In the genomic region with DNA sequence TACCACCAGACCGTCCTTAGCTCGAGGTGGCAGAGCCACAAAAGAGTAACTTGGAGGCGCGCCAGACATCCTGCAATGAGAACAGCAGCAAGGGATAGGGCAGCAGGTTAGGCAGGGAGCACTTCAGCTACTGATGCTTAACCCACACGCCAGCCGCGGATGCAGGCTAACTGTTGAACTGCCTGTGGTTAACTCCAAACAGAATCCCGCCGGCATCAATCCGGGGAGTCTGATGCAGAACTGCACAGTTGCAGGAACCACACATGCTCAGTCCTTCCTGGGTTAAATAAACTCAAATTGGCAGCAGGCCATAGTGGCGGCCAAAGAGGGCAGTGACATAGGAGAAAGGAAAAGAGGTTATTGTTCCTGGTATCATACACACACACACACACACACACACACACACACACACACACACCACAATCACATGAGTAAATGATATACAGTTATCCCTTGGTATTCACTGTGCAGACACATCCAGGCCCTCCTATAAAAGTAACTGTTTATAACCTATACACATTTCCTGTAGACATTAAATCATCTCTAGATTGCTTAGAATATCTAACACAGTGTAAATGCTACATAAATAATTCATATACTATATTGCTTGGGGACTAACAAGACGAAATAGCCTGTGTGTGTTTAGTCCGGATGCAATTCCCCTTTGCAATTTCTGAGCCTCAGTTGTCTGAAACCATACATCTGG, we compare ENCODE assay signal across 12 mouse cellular contexts. TPM values are rescaled to one million over a fixed set of nuclear protein-coding genes. Genes with fewer than 3 reads are reported as not detected.
A peak's percentile ranks its signal among the peaks of the same experiment; 100 is the strongest.
DNase-seq lines count a peak whose midpoint lies in the region; ATAC-seq and TF ChIP-seq lines count a peak whose summit lies in the region.
"Had no signal": no experiment of that assay in that cellular context is flagged by ENCODE, and none has a peak within 500 bp of the region (broad histone marks: within the 10 kb centered on the region; RNA-seq: fewer than 3 reads in every experiment).

No protein-coding gene starts in this region.

- no peak for TF ChIP-seq CTCF in thymus, adult 2 months (IDR thresholded peaks at IDR 0.05; ENCODE audit: borderline replicate concordance, control insufficient read depth, extremely low read depth, insufficient read depth, low read length, poor library complexity)

- no peak overlapping the region for H3K9ac ChIP-seq in intestine, embryonic 14.5 days (ENCODE audit: low read length)
- no peak overlapping the region for H3K9ac ChIP-seq in intestine, embryonic 16.5 days (ENCODE audit: low read depth, low read length)

- H3K4me3 ChIP-seq in intestine, embryonic 14.5 days (ENCODE audit: low read depth, low read length) = no peak overlapping the region
- H3K4me3 ChIP-seq in intestine, embryonic 16.5 days (ENCODE audit: low read length) = no peak overlapping the region
- no peak overlapping the region for H3K4me3 ChIP-seq in thymus, adult 2 months (ENCODE audit: control insufficient read depth, insufficient read depth, low read length)
- H3K4me3 ChIP-seq: myocyte had no signal

- 54% methylated on average over 13 of the region's 13 CpGs for WGBS in intestine, embryonic 14.5 days
- WGBS in intestine, embryonic 16.5 days = 54% methylated on average over 13 of the region's 13 CpGs
- 76% methylated on average over 13 of the region's 13 CpGs for WGBS in thymus, adult 2 months

- DNase-seq in intestine, embryonic 14.5 days (ENCODE audit: low spot score) = peak; percentile 62
- peak; percentile 16 for DNase-seq in MN1 (ENCODE audit: low spot score)
- DNase-seq in cerebellum, adult 11 months = peak; percentile 71
- peak; percentile 61 for DNase-seq in kidney, postnatal 10 days
- no peak for DNase-seq in natural killer cell, adult 2 months (ENCODE audit: low spot score in 2 of 2)
- DNase-seq in thymus, adult 2 months = no peak
- DNase-seq: embryo, embryonic 11 days; gastrocnemius, postnatal 36 days; layer of hippocampus, postnatal 36 days had no signal

- no peak for ATAC-seq in intestine, embryonic 14.5 days (replicated peaks; ENCODE audit: low FRiP score, low TSS enrichment, low read depth)
- ATAC-seq in intestine, embryonic 16.5 days = no peak
- no peak for ATAC-seq in frontal cortex, adult (ENCODE audit: low TSS enrichment)

- TF ChIP-seq POLR2A in thymus, adult 2 months (IDR thresholded peaks at IDR 0.05; ENCODE audit: control insufficient read depth, extremely low read depth, insufficient read depth, low read length, poor library complexity) = no peak

- no peaks in the 10 kb centered on the region for H3K27me3 ChIP-seq in intestine, embryonic 14.5 days (replicated peaks; ENCODE audit: control insufficient read depth, insufficient read depth, low read length)
- H3K27me3 ChIP-seq in intestine, embryonic 16.5 days (replicated peaks; ENCODE audit: control insufficient read depth, insufficient read depth, low read length) = no peaks in the 10 kb centered on the region
- H3K27me3 ChIP-seq in thymus, adult 2 months (ENCODE audit: control insufficient read depth, insufficient read depth, low read length) = no peaks in the 10 kb centered on the region

- H3K9me3 ChIP-seq in intestine, embryonic 14.5 days (ENCODE audit: control insufficient read depth, low read length) = no peaks in the 10 kb centered on the region
- H3K9me3 ChIP-seq in intestine, embryonic 16.5 days (ENCODE audit: control insufficient read depth, low read length) = no peaks in the 10 kb centered on the region

- H3K36me3 ChIP-seq in intestine, embryonic 14.5 days (ENCODE audit: control insufficient read depth, insufficient read depth, low read length) = no peaks in the 10 kb centered on the region
- H3K36me3 ChIP-seq in intestine, embryonic 16.5 days (ENCODE audit: control insufficient read depth, insufficient read depth, low read length) = no peaks in the 10 kb centered on the region
- no peaks in the 10 kb centered on the region for H3K36me3 ChIP-seq in thymus, adult 2 months (ENCODE audit: control insufficient read depth, insufficient read depth, low read length)

- H3K4me2 ChIP-seq in intestine, embryonic 14.5 days (ENCODE audit: low read length) = no peak overlapping the region
- no peak overlapping the region for H3K4me2 ChIP-seq in intestine, embryonic 16.5 days (ENCODE audit: low read depth, low read length)

- no peak overlapping the region for H3K27ac ChIP-seq in intestine, embryonic 14.5 days (ENCODE audit: low read depth)
- H3K27ac ChIP-seq in intestine, embryonic 16.5 days (ENCODE audit: low read length) = no peak overlapping the region
- no peak overlapping the region for H3K27ac ChIP-seq in thymus, adult 2 months (ENCODE audit: control insufficient read depth, insufficient read depth, low read length)

- H3K4me1 ChIP-seq in intestine, embryonic 14.5 days (replicated peaks; ENCODE audit: control insufficient read depth, insufficient read depth, low read length) = peaks cover 4% of the 10 kb centered on the region; the same call in 1 of the 2 replicates
- H3K4me1 ChIP-seq in intestine, embryonic 16.5 days (ENCODE audit: control insufficient read depth, insufficient read depth, low read length) = peaks cover 11% of the 10 kb centered on the region
- no peaks in the 10 kb centered on the region for H3K4me1 ChIP-seq in thymus, adult 2 months (replicated peaks; ENCODE audit: control insufficient read depth, insufficient read depth, low read length)

RNA-seq across cellular contexts. Expression of gene Scrn1, which starts 17.8 kb away (rescaled TPM):
- polyA plus RNA-seq in intestine, embryonic 14.5 days (2014; fragmentation: Nextera tagmentation; extraction: Ambion mirVana) = 9.5 and 9.9 TPM in 2 replicates
- polyA plus RNA-seq in intestine, embryonic 16.5 days (2015; fragmentation: Nextera tagmentation; extraction: Ambion mirVana) = 4.7 and 6.6 TPM in 2 replicates
- polyA plus RNA-seq in thymus, adult 2 months (2012; rRNA removed) = 0.17 and 0.55 TPM in 2 replicates

RNA-seq across cellular contexts. Expression of gene Plekha8, which starts 46.4 kb away (rescaled TPM):
- polyA plus RNA-seq in intestine, embryonic 14.5 days (2014; fragmentation: Nextera tagmentation; extraction: Ambion mirVana) = 10.8 and 12.2 TPM in 2 replicates
- polyA plus RNA-seq in intestine, embryonic 16.5 days (2015; fragmentation: Nextera tagmentation; extraction: Ambion mirVana) = 5.4 and 6.1 TPM in 2 replicates
- polyA plus RNA-seq in thymus, adult 2 months (2012; rRNA removed) = 0.94 and 1.0 TPM in 2 replicates

RNA-seq across cellular contexts. Expression of gene Fkbp14, which starts 48.6 kb away (rescaled TPM):
- 24.6 and 26.2 TPM in 2 replicates for polyA plus RNA-seq in intestine, embryonic 14.5 days (2014; fragmentation: Nextera tagmentation; extraction: Ambion mirVana)
- 19.4 and 19.7 TPM in 2 replicates for polyA plus RNA-seq in intestine, embryonic 16.5 days (2015; fragmentation: Nextera tagmentation; extraction: Ambion mirVana)
- 0.56 and 1.1 TPM in 2 replicates for polyA plus RNA-seq in thymus, adult 2 months (2012; rRNA removed)

Comparison
In these comparisons a context has a peak if more than half of its experiments do, and no peak if none do; other contexts are left out.
1. DNase-seq: peak in intestine, embryonic 14.5 days (single experiment), MN1 (single experiment), cerebellum, adult 11 months (single experiment) and kidney, postnatal 10 days (single experiment); none in natural killer cell, adult 2 months (0 of 2) and thymus, adult 2 months (single experiment).